In the genomic region with DNA sequence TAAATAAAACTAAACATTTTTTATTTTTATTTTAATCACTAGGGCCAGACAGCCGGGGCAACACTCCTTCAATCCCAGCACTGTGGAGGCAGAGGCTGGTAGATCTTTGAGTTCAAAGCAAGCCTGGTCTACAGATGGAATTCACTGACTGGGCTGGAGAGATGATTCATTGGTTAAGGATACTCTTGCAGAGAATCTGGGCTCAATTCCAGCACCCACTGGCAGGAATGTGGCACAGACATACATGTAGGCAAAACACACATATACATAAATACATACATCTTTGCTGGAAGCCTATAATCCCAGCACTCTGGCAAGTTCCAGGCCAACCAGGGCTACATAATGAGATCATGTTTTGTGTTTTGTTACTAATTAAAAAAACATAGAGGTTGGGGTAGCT, we compare ENCODE assay signal across 17 mouse cellular contexts. TPM values are rescaled to one million over a fixed set of nuclear protein-coding genes. Genes with fewer than 3 reads are reported as not detected.
DNase-seq lines count a peak whose midpoint lies in the region; ATAC-seq and TF ChIP-seq lines count a peak whose summit lies in the region.
"Had no signal": no experiment of that assay in that cellular context is flagged by ENCODE, and none has a peak within 500 bp of the region (broad histone marks: within the 10 kb centered on the region; RNA-seq: fewer than 3 reads in every experiment).

No protein-coding gene starts in this region.

- TF ChIP-seq POLR2A in brain, embryonic 14.5 days (IDR thresholded peaks at IDR 0.05; ENCODE audit: borderline replicate concordance, extremely low read depth, insufficient read depth, insufficient read length, poor library complexity, severe bottlenecking) = no peak

- WGBS in lung, embryonic 14.5 days = 75% methylated on average over 1 of the region's 1 CpGs

- TF ChIP-seq CTCF in lung, embryonic 14.5 days (IDR thresholded peaks at IDR 0.05; ENCODE audit: low read depth) = no peak
- TF ChIP-seq CTCF in brain, embryonic 14.5 days (IDR thresholded peaks at IDR 0.05; ENCODE audit: borderline replicate concordance, extremely low read depth, insufficient read depth, insufficient read length) = no peak

- intact Hi-C loops in heart, postnatal 10 days (cut with DNase I) = no loop called here

- no peak overlapping the region for H3K9ac ChIP-seq in lung, embryonic 14.5 days
- H3K9ac ChIP-seq: forebrain, embryonic 13.5 days; limb, embryonic 12.5 days; liver, embryonic 15.5 days; neural tube, embryonic 15.5 days had no signal

- no peak overlapping the region for H3K27ac ChIP-seq in lung, embryonic 14.5 days (ENCODE audit: low read depth)
- H3K27ac ChIP-seq: forebrain, embryonic 13.5 days; gastrocnemius, adult 2 months; limb, embryonic 12.5 days; liver, embryonic 15.5 days; neural tube, embryonic 15.5 days had no signal

- H3K4me2 ChIP-seq in lung, embryonic 14.5 days = no peak overlapping the region
- H3K4me2 ChIP-seq: forebrain, embryonic 13.5 days; limb, embryonic 12.5 days; liver, embryonic 15.5 days; midbrain, embryonic 11.5 days; neural tube, embryonic 15.5 days had no signal

- H3K27me3 ChIP-seq in lung, embryonic 14.5 days (ENCODE audit: insufficient read depth, low read length) = no peaks in the 10 kb centered on the region
- H3K27me3 ChIP-seq: forebrain, embryonic 13.5 days; limb, embryonic 12.5 days; neural tube, embryonic 15.5 days had no signal

- no peaks in the 10 kb centered on the region for H3K36me3 ChIP-seq in lung, embryonic 14.5 days (ENCODE audit: insufficient read depth)
- H3K36me3 ChIP-seq: limb, embryonic 12.5 days; liver, embryonic 15.5 days; neural tube, embryonic 15.5 days had no signal

- peak; percentile 41 for DNase-seq in adrenal gland, postnatal 10 days
- DNase-seq in adrenal gland, postnatal 4 days (ENCODE audit: low spot score in 2 of 2) = no peak
- DNase-seq in heart, postnatal 4 days = peak; percentile 50
- DNase-seq in heart, postnatal 10 days = no peak
- peak; percentile 52 for DNase-seq in lung, embryonic 14.5 days
- no peak for DNase-seq in lung, postnatal 36 days
- peak; percentile 65 for DNase-seq in brain, embryonic 14.5 days (ENCODE audit: low read depth)
- DNase-seq in layer of hippocampus, postnatal 25 days (ENCODE audit: extremely low spot score in 1 of 2, low spot score in 1 of 2) = no peak
- DNase-seq: cerebellum, adult 2 months; gastrocnemius, adult 2 months; lung, postnatal 4 days; thymus, postnatal 14 days had no signal

- H3K4me1 ChIP-seq in lung, embryonic 14.5 days (ENCODE audit: insufficient read depth) = no peaks in the 10 kb centered on the region
- H3K4me1 ChIP-seq: limb, embryonic 12.5 days; liver, embryonic 15.5 days; neural tube, embryonic 15.5 days had no signal

- H3K4me3 ChIP-seq in lung, embryonic 14.5 days (ENCODE audit: low read depth, low read length) = no peak overlapping the region
- H3K4me3 ChIP-seq: forebrain, embryonic 13.5 days; gastrocnemius, adult 2 months; limb, embryonic 12.5 days; liver, embryonic 15.5 days; neural tube, embryonic 15.5 days had no signal

- H3K9me3 ChIP-seq in lung, embryonic 14.5 days (ENCODE audit: low read depth, low read length) = no peaks in the 10 kb centered on the region
- H3K9me3 ChIP-seq: forebrain, embryonic 13.5 days; limb, embryonic 12.5 days; liver, embryonic 15.5 days; neural tube, embryonic 15.5 days had no signal

- no peak for ATAC-seq in lung, embryonic 14.5 days (ENCODE audit: insufficient read depth)
- ATAC-seq: forebrain, embryonic 13.5 days had no signal

RNA-seq across cellular contexts. Expression of gene Kpna2, which starts 6.2 kb away (rescaled TPM):
- 10 to 100 TPM; 45.3 to 46.7 TPM for total RNA-seq in adrenal gland, postnatal 10 days (2021)
- total RNA-seq in adrenal gland, postnatal 4 days (2021) = 10 to 100 TPM; 52.5 to 54.6 TPM
- total RNA-seq in heart, postnatal 4 days (2021) = 100 to 1,000 TPM; 179 to 190 TPM
- total RNA-seq in heart, postnatal 10 days (2021) = 100 to 1,000 TPM; 104 to 112 TPM
- polyA plus RNA-seq in lung, embryonic 14.5 days (2014; fragmentation: Nextera tagmentation; extraction: Ambion mirVana) = 563 and 575 TPM in 2 replicates
- 125 and 197 TPM in 2 replicates for polyA plus RNA-seq in brain, embryonic 14.5 days (2012; rRNA removed)
- total RNA-seq in layer of hippocampus, postnatal 25 days (2021) = 10 to 100 TPM; 22.0 to 26.8 TPM

RNA-seq across cellular contexts. Expression of gene 1810010H24Rik, which starts 19.9 kb away (rescaled TPM):
- total RNA-seq in adrenal gland, postnatal 10 days (2021) = 1 to 10 TPM; 1.8 to 2.9 TPM
- 1 to 10 TPM; 3.2 to 6.3 TPM for total RNA-seq in adrenal gland, postnatal 4 days (2021)
- total RNA-seq in heart, postnatal 4 days (2021) = 1 to 10 TPM; 3.7 to 4.0 TPM
- 1 to 10 TPM; 3.2 to 3.8 TPM for total RNA-seq in heart, postnatal 10 days (2021)
- polyA plus RNA-seq in lung, embryonic 14.5 days (2014; fragmentation: Nextera tagmentation; extraction: Ambion mirVana) = 5.1 and 7.3 TPM in 2 replicates
- 4.4 and 5.3 TPM in 2 replicates for polyA plus RNA-seq in brain, embryonic 14.5 days (2012; rRNA removed)
- 1 to 10 TPM; 3.1 to 3.6 TPM for total RNA-seq in layer of hippocampus, postnatal 25 days (2021)

Comparison
In these comparisons a context has a peak if more than half of its experiments do, and no peak if none do; other contexts are left out.
1. DNase-seq: peak in adrenal gland, postnatal 10 days (single experiment), heart, postnatal 4 days (single experiment), lung, embryonic 14.5 days (single experiment) and brain, embryonic 14.5 days (single experiment); none in adrenal gland, postnatal 4 days (0 of 2), heart, postnatal 10 days (0 of 2), lung, postnatal 36 days (single experiment) and layer of hippocampus, postnatal 25 days (0 of 2).